Mouse (Mus musculus) splenic B cell, adult 2 months (primary cell): ENCODE measurements around the gene Wiz.

Source experiments
- DNase-seq: peaks from one replicate; pipeline ENCODE4 v3.0.0-alpha.2; 2011; ENCODE audit warnings: low read depth, low spot score
- H3K27me3 ChIP-seq: 2 replicates; pipeline ENCODE4 v1.6.1; 2012; ENCODE audit warnings: mild to moderate bottlenecking, low read length, moderate library complexity, mixed read lengths; ENCODE audit not compliant: control insufficient read depth, poor library complexity, insufficient read depth, severe bottlenecking
- H3K36me3 ChIP-seq: 2 replicates; pipeline ENCODE4 v1.6.1; 2012; ENCODE audit warnings: mild to moderate bottlenecking, low read length, moderate library complexity, mixed read lengths; ENCODE audit not compliant: control insufficient read depth, poor library complexity, insufficient read depth, severe bottlenecking

The Wiz gene

GRCm38 (mm10) chr17:32315560-32315959 lies 73.7 kb downstream of the Wiz start:
- no peak for DNase-seq
- H3K27me3 ChIP-seq = no peaks in the 10 kb centered on the region
- H3K36me3 ChIP-seq = peaks cover 30% of the 10 kb centered on the region

GRCm38 (mm10) chr17:32313892-32314291 lies 75.3 kb downstream of the Wiz start:
- Histone ChIP-seq H3K36me3 (peaks cover 40% of the 10 kb centered on the region), H3K27me3 (no peaks in the 10 kb centered on the region)
- no peak for DNase-seq

GRCm38 (mm10) chr17:32312801-32313200 lies 76.4 kb downstream of the Wiz start:
- H3K27me3 ChIP-seq = no peaks in the 10 kb centered on the region
- H3K36me3 ChIP-seq = peaks cover 45% of the 10 kb centered on the region
- DNase-seq = no peak

GRCm38 (mm10) chr17:32307963-32308362 lies 81.3 kb downstream of the Wiz start:
- Histone ChIP-seq H3K27me3 (no peaks in the 10 kb centered on the region), H3K36me3 (peaks cover 45% of the 10 kb centered on the region)
- no peak for DNase-seq
